Mouse (Mus musculus) forebrain, postnatal 0 days (tissue): ENCODE data around the gene Elobl. TPM values are rescaled to one million over a fixed set of nuclear protein-coding genes. Genes with fewer than 3 reads are reported as not detected.

Experiments used
- ATAC-seq: fragments of 200-750 bp; cut with Nextera tagmentation; 2 replicates; pipeline ENCODE4 v1.8.0; 2017; ENCODE audit warnings: mild to moderate bottlenecking, moderate library complexity
- DNase-seq: peaks from one replicate; pipeline ENCODE4 v3.0.0-alpha.2; 2015
- H3K27ac ChIP-seq: fragments of 300-500 bp; sonication (generic); 2 replicates; pipeline ENCODE4 v1.5.1; 2014; ENCODE audit warnings: low read depth, mild to moderate bottlenecking, antibody characterized with exemption, low read length, moderate library complexity, mixed read lengths
- H3K27me3 ChIP-seq: fragments of 300-500 bp; sonication (generic); 2 replicates; pipeline ENCODE4 v1.6.1; 2014; ENCODE audit warnings: mild to moderate bottlenecking, low read length, mixed read lengths; ENCODE audit not compliant: insufficient read depth
- H3K36me3 ChIP-seq: fragments of 300-500 bp; sonication (generic); 2 replicates; pipeline ENCODE4 v1.6.1; 2014; ENCODE audit warnings: mild to moderate bottlenecking, moderate library complexity; ENCODE audit not compliant: insufficient read depth
- H3K4me1 ChIP-seq: fragments of 300-500 bp; sonication (generic); 2 replicates; pipeline ENCODE4 v1.6.1; 2014; ENCODE audit warnings: antibody characterized with exemption; ENCODE audit not compliant: insufficient read depth
- H3K4me2 ChIP-seq: fragments of 300-500 bp; sonication (generic); 2 replicates; pipeline ENCODE4 v1.6.1; 2014; ENCODE audit warnings: low read depth, mild to moderate bottlenecking, moderate library complexity
- H3K4me3 ChIP-seq: fragments of 300-500 bp; sonication (generic); 2 replicates; pipeline ENCODE4 v1.5.1; 2014; ENCODE audit warnings: low read depth, low read length, mixed read lengths
- H3K9ac ChIP-seq: fragments of 300-500 bp; sonication (generic); 2 replicates; pipeline ENCODE4 v1.6.1; 2014; ENCODE audit warnings: mild to moderate bottlenecking
- H3K9me3 ChIP-seq: fragments of 300-500 bp; sonication (generic); 2 replicates; pipeline ENCODE4 v1.6.1; 2016; ENCODE audit warnings: low read length
- CTCF ChIP-seq: sonication (generic); IDR thresholded peaks from 2 replicates; pipeline ENCODE4 v1.5.1; 2016; ENCODE audit warnings: antibody characterized with exemption, control low read depth, low read depth
- WGBS: fragments of 180-500 bp; shearing (Covaris S2); extraction: QIAGEN DNeasy Blood & Tissue Kit; methylation state at CpG from one replicate; pipeline ENCODE4 v1.1.7; 2014; 5-methylcytosine and 5-hydroxymethylcytosine counted together
- polyA plus RNA-seq: library from polyadenylated mRNA; unstranded; fragments of >200 nt; fragmentation: Nextera tagmentation; extraction: Ambion mirVana; gene quantifications from 2 replicates; pipeline ENCODE4 v1.2.1, GENCODE M21; 2015
- total RNA-seq: library from RNA; depleted of rRNA; stranded (reverse); fragments of >200 nt; gene quantifications from 2 replicates; pipeline ENCODE4 v1.2.3, GENCODE M21; 2014; rRNA removed

Elobl gene
- total RNA-seq (not detected in 2 replicates), polyA plus RNA-seq (not detected in 2 replicates)

- no peak for ATAC-seq
Observed at GRCm38 (mm10) chr11:88966881-88967361, at the start of gene Elobl. Gene Elobl (minus strand): TSS chr11:88966931.

GRCm38 (mm10) chr11:89012241-89012640 lies 45.5 kb upstream of the Elobl start:
- H3K4me1 ChIP-seq = no peaks in the 10 kb centered on the region
- H3K9me3 ChIP-seq = no peaks in the 10 kb centered on the region
- TF ChIP-seq CTCF = no peak
- H3K9ac ChIP-seq = no peak overlapping the region
- no peak overlapping the region for H3K4me2 ChIP-seq
- H3K27ac ChIP-seq = no peak overlapping the region
- ATAC-seq (no peak), DNase-seq (no peak)
- H3K36me3 ChIP-seq = no peaks in the 10 kb centered on the region
- no peak overlapping the region for H3K4me3 ChIP-seq
- H3K27me3 ChIP-seq = no peaks in the 10 kb centered on the region
- WGBS = 86% methylated on average over 5 of the region's 5 CpGs

More at GRCm38 (mm10) chr11:88966881-88967361, at the start of gene Elobl:
- H3K27me3 ChIP-seq = no peaks in the 10 kb centered on the region
- no peak within 1 kb of the TSS for H3K27ac ChIP-seq
- H3K9ac ChIP-seq = no peak within 1 kb of the TSS
- H3K9me3 ChIP-seq = no peaks in the 10 kb centered on the region
- 95% methylated on average over 2 of the region's 3 CpGs for WGBS
- no peak within 1 kb of the TSS for H3K4me2 ChIP-seq
- DNase-seq = no peak
- no peak for TF ChIP-seq CTCF
- H3K36me3 ChIP-seq = no peaks in the 10 kb centered on the region
- no peak within 1 kb of the TSS for H3K4me3 ChIP-seq
- H3K4me1 ChIP-seq = no peaks in the 10 kb centered on the region

DNA sequence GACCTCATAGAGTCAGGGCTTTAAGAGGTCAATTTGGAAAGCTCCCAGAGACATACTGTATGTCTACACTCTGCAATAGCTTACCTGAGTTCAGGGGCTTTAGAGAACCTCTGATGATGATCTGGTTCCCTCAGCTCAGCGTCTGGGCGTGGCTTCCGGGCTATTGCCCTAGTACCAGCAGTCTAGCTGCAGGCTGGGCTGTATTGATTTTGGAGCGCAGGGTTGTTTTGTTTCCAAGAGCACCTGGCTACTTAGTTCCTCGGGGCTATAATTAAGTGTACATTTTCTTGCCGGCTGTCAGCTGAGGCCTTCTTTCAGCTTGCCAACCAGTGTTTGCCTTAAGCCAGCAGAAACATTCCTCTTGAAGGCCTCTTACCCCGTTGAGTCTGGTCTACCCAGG lies 42.8 kb upstream of the Elobl start:
- 76% methylated on average over 7 of the region's 7 CpGs for WGBS
- H3K4me3 ChIP-seq = no peak overlapping the region
- DNase-seq = no peak
- H3K27ac ChIP-seq = no peak overlapping the region
- no peaks in the 10 kb centered on the region for H3K9me3 ChIP-seq
- H3K36me3 ChIP-seq = no peaks in the 10 kb centered on the region
- no peaks in the 10 kb centered on the region for H3K4me1 ChIP-seq
- no peak overlapping the region for H3K9ac ChIP-seq
- H3K27me3 ChIP-seq = no peaks in the 10 kb centered on the region
- no peak overlapping the region for H3K4me2 ChIP-seq
- TF ChIP-seq CTCF = no peak
- ATAC-seq = no peak

GRCm38 (mm10) chr11:89009066-89009465 lies 42.3 kb upstream of the Elobl start:
- Histone ChIP-seq H3K27me3 (no peaks in the 10 kb centered on the region), H3K4me1 (no peaks in the 10 kb centered on the region), H3K36me3 (no peaks in the 10 kb centered on the region), H3K9me3 (no peaks in the 10 kb centered on the region), H3K9ac (no peak overlapping the region), H3K4me3 (no peak overlapping the region), H3K27ac (no peak overlapping the region), H3K4me2 (no peak overlapping the region)
- ATAC-seq (no peak), DNase-seq (no peak)
- TF ChIP-seq CTCF = no peak
- 88% methylated on average over 9 of the region's 9 CpGs for WGBS

GRCm38 (mm10) chr11:89007582-89007981 lies 40.9 kb upstream of the Elobl start:
- ATAC-seq (no peak), DNase-seq (no peak)
- Histone ChIP-seq H3K4me2 (no peak overlapping the region), H3K27ac (no peak overlapping the region), H3K4me3 (no peak overlapping the region), H3K27me3 (no peaks in the 10 kb centered on the region), H3K4me1 (no peaks in the 10 kb centered on the region), H3K36me3 (no peaks in the 10 kb centered on the region), H3K9ac (no peak overlapping the region), H3K9me3 (no peaks in the 10 kb centered on the region)
- no peak for TF ChIP-seq CTCF
- WGBS = 89% methylated on average over 3 of the region's 3 CpGs

DNA sequence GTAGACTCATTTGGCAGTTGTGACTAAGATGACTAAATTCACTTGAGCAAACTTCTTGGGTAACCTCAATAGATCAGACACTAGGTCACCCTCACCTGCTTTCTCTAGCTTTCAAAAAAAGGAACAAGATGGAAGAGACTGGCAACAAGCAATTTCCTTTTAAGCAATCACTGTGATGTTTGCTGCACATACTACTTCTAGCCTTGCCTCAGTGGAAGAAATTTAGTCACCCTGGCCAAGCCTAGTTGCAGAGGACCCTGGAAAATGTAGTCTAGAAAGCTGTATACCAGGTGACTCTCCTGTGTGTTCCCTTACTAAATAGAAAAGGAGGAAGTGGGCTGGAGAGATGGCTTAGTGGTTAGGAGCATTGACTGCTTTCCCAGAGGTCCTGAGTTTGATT lies 39.7 kb upstream of the Elobl start:
- H3K4me1 ChIP-seq = no peaks in the 10 kb centered on the region
- ATAC-seq = no peak
- H3K9ac ChIP-seq = no peak overlapping the region
- no peaks in the 10 kb centered on the region for H3K27me3 ChIP-seq
- no peaks in the 10 kb centered on the region for H3K36me3 ChIP-seq
- TF ChIP-seq CTCF = no peak
- no peaks in the 10 kb centered on the region for H3K9me3 ChIP-seq
- H3K27ac ChIP-seq = no peak overlapping the region
- no peak for DNase-seq
- no peak overlapping the region for H3K4me3 ChIP-seq
- no peak overlapping the region for H3K4me2 ChIP-seq

GRCm38 (mm10) chr11:89005473-89005872 lies 38.7 kb upstream of the Elobl start:
- WGBS = 88% methylated on average over 5 of the region's 5 CpGs
- no peak overlapping the region for H3K4me2 ChIP-seq
- H3K36me3 ChIP-seq = no peaks in the 10 kb centered on the region
- H3K9me3 ChIP-seq = no peaks in the 10 kb centered on the region
- no peaks in the 10 kb centered on the region for H3K4me1 ChIP-seq
- no peak for TF ChIP-seq CTCF
- no peaks in the 10 kb centered on the region for H3K27me3 ChIP-seq
- no peak overlapping the region for H3K9ac ChIP-seq
- no peak overlapping the region for H3K4me3 ChIP-seq
- no peak for DNase-seq
- no peak overlapping the region for H3K27ac ChIP-seq
- no peak for ATAC-seq
